Mouse (Mus musculus) lung, embryonic 15.5 days (tissue): ENCODE measurements around the gene Kif1a. TPM values are rescaled to one million over a fixed set of nuclear protein-coding genes. Genes with fewer than 3 reads are reported as not detected.

ENCODE experiments used
- ATAC-seq: fragments of 200-750 bp; cut with Nextera tagmentation; 2 replicates; pipeline ENCODE4 v1.8.0; 2017; ENCODE audit warnings: moderate number of reproducible peaks, borderline replicate concordance; ENCODE audit not compliant: low FRiP score, low TSS enrichment; ENCODE audit errors: extremely low read depth
- H3K27ac ChIP-seq: fragments of 300-500 bp; sonication (generic); 2 replicates; pipeline ENCODE4 v1.5.1; 2015; ENCODE audit warnings: moderate library complexity, mild to moderate bottlenecking, inconsistent platforms
- H3K27me3 ChIP-seq: fragments of 300-500 bp; sonication (generic); 2 replicates; pipeline ENCODE4 v1.6.1; 2015; ENCODE audit warnings: inconsistent platforms
- H3K36me3 ChIP-seq: fragments of 300-500 bp; sonication (generic); 2 replicates; pipeline ENCODE4 v1.6.1; 2015; ENCODE audit warnings: inconsistent platforms
- H3K4me1 ChIP-seq: fragments of 300-500 bp; sonication (generic); 2 replicates; pipeline ENCODE4 v1.6.1; 2015; ENCODE audit warnings: inconsistent platforms
- H3K4me2 ChIP-seq: fragments of 300-500 bp; sonication (generic); 2 replicates; pipeline ENCODE4 v1.6.1; 2015; ENCODE audit warnings: inconsistent platforms, mild to moderate bottlenecking, moderate library complexity
- H3K4me3 ChIP-seq: fragments of 300-500 bp; sonication (generic); 2 replicates; pipeline ENCODE4 v1.5.1; 2015; ENCODE audit warnings: mild to moderate bottlenecking, inconsistent platforms
- H3K9ac ChIP-seq: fragments of 300-500 bp; sonication (generic); 2 replicates; pipeline ENCODE4 v1.6.1; 2015; ENCODE audit warnings: inconsistent platforms
- H3K9me3 ChIP-seq: fragments of 300-500 bp; sonication (generic); 2 replicates; pipeline ENCODE4 v1.6.1; 2016; ENCODE audit warnings: inconsistent platforms
- WGBS: fragments of 180-500 bp; shearing (Covaris S2); methylation state at CpG from one replicate; pipeline ENCODE4 v1.1.7; 2015; 5-methylcytosine and 5-hydroxymethylcytosine counted together
- polyA plus RNA-seq: library from polyadenylated mRNA; unstranded; fragments of >200 nt; fragmentation: Nextera tagmentation; extraction: Ambion mirVana; gene quantifications from 2 replicates; pipeline ENCODE4 v1.2.1, GENCODE M21; 2015

Kif1a gene
- polyA plus RNA-seq, 1 experiment from 2014 or later = 10.8 TPM

GRCm38 (mm10) chr1:93125256-93125655 is 23.5 kb upstream of the Kif1a start:
- Histone ChIP-seq H3K9me3 (no peaks in the 10 kb centered on the region), H3K27me3 (no peaks in the 10 kb centered on the region), H3K36me3 (no peaks in the 10 kb centered on the region), H3K27ac (no peak overlapping the region), H3K4me2 (no peak overlapping the region), H3K4me3 (no peak overlapping the region), H3K4me1 (0 out of 2 replicates have a peak, but pooled peaks cover 6% of the 10 kb centered on the region), H3K9ac (no peak overlapping the region)
- 43% methylated on average over 5 of the region's 5 CpGs for WGBS
- no peak for ATAC-seq

GRCm38 (mm10) chr1:93124066-93124465 is 22.3 kb upstream of the Kif1a start:
- no peaks in the 10 kb centered on the region for H3K27me3 ChIP-seq
- no peak for ATAC-seq
- WGBS = 40% methylated on average over 8 of the region's 8 CpGs

GRCm38 (mm10) chr1:93123179-93123854 is 21.6 kb upstream of the Kif1a start:
- H3K9me3 ChIP-seq = no peaks in the 10 kb centered on the region
- 0 out of 2 replicates have a peak, but pooled peaks cover 6% of the 10 kb centered on the region for H3K4me1 ChIP-seq
- H3K27me3 ChIP-seq = no peaks in the 10 kb centered on the region
- WGBS = 59% methylated on average over 11 of the region's 11 CpGs
- H3K4me2 ChIP-seq = no peak overlapping the region
- H3K9ac ChIP-seq = no peak overlapping the region
- ATAC-seq = 0 out of 2 replicates have a peak, but pooled peaks have one; percentile 8
- no peak overlapping the region for H3K27ac ChIP-seq
- no peaks in the 10 kb centered on the region for H3K36me3 ChIP-seq
- H3K4me3 ChIP-seq = no peak overlapping the region

More at GRCm38 (mm10) chr1:93124066-93124465, 22.3 kb upstream of the Kif1a start:
- Histone ChIP-seq H3K36me3 (no peaks in the 10 kb centered on the region), H3K9me3 (no peaks in the 10 kb centered on the region), H3K4me1 (0 out of 2 replicates have a peak, but pooled peaks cover 6% of the 10 kb centered on the region), H3K9ac (no peak overlapping the region), H3K4me3 (no peak overlapping the region), H3K4me2 (no peak overlapping the region), H3K27ac (no peak overlapping the region)

- Histone ChIP-seq H3K27me3 (0 out of 2 replicates have a peak, but pooled peaks cover under 1% of the 10 kb centered on the region), H3K4me3 (no peak overlapping the region), H3K36me3 (no peaks in the 10 kb centered on the region), H3K27ac (no peak overlapping the region), H3K4me1 (peaks cover 7% of the 10 kb centered on the region; the same call in 1 of the 2 replicates), H3K9me3 (no peaks in the 10 kb centered on the region), H3K4me2 (no peak overlapping the region), H3K9ac (no peak overlapping the region)
- ATAC-seq = no peak
- whole genome bisulfite sequencing = 38% methylated on average over 4 of the region's 4 CpGs
Measured at GRCm38 (mm10) chr1:93118816-93119215, 17.1 kb upstream of the Kif1a start.

- ATAC-seq = no peak
- WGBS = 25% methylated on average over 11 of the region's 13 CpGs
Measured at GRCm38 (mm10) chr1:93115471-93115870, 13.7 kb upstream of the Kif1a start.

GRCm38 (mm10) chr1:93114713-93115463 is 13.1 kb upstream of the Kif1a start:
- H3K36me3 ChIP-seq = no peaks in the 10 kb centered on the region
- H3K27me3 ChIP-seq = 0 out of 2 replicates have a peak, but pooled peaks cover 3% of the 10 kb centered on the region
- no peak overlapping the region for H3K9ac ChIP-seq
- H3K27ac ChIP-seq = no peak overlapping the region
- 25% methylated on average over 21 of the region's 21 CpGs for WGBS
- ATAC-seq = peak; percentile 90
- H3K4me1 ChIP-seq = peaks cover 7% of the 10 kb centered on the region; the same call in 1 of the 2 replicates
- H3K9me3 ChIP-seq = no peaks in the 10 kb centered on the region
- H3K4me2 ChIP-seq = peak overlapping the region; percentile 55
- H3K4me3 ChIP-seq = peak overlapping the region; percentile 33

More at GRCm38 (mm10) chr1:93115471-93115870, 13.7 kb upstream of the Kif1a start:
- Histone ChIP-seq H3K36me3 (no peaks in the 10 kb centered on the region), H3K9ac (no peak overlapping the region), H3K4me3 (peak overlapping the region; percentile 33), H3K4me1 (peaks cover 7% of the 10 kb centered on the region; the same call in 1 of the 2 replicates), H3K27me3 (0 out of 2 replicates have a peak, but pooled peaks cover 3% of the 10 kb centered on the region), H3K9me3 (no peaks in the 10 kb centered on the region), H3K27ac (no peak overlapping the region), H3K4me2 (peak overlapping the region; percentile 55)

- no peak overlapping the region for H3K4me3 ChIP-seq
- peaks cover 52% of the 10 kb centered on the region for H3K27me3 ChIP-seq
- H3K4me2 ChIP-seq = no peak overlapping the region
- H3K36me3 ChIP-seq = no peaks in the 10 kb centered on the region
- ATAC-seq = no peak
- no peak overlapping the region for H3K9ac ChIP-seq
- peaks cover 20% of the 10 kb centered on the region for H3K4me1 ChIP-seq
- no peaks in the 10 kb centered on the region for H3K9me3 ChIP-seq
- 69% methylated on average over 7 of the region's 7 CpGs for WGBS
- H3K27ac ChIP-seq = no peak overlapping the region
Measured at GRCm38 (mm10) chr1:93102700-93103099, 949 bp upstream of the Kif1a start.

GRCm38 (mm10) chr1:93100576-93101491 is 917 bp downstream of the Kif1a start:
- Histone ChIP-seq H3K27me3 (peaks cover 52% of the 10 kb centered on the region), H3K4me3 (peak overlapping the region; percentile 46)

GRCm38 (mm10) chr1:93100243-93100575 is 1.5 kb downstream of the Kif1a start:
- WGBS = 3% methylated on average over 18 of the region's 18 CpGs
- Histone ChIP-seq H3K36me3 (no peaks in the 10 kb centered on the region), H3K4me3 (peak overlapping the region; percentile 46), H3K27me3 (peaks cover 52% of the 10 kb centered on the region), H3K4me1 (peaks cover 20% of the 10 kb centered on the region), H3K27ac (no peak overlapping the region), H3K9ac (peak overlapping the region; percentile 30), H3K9me3 (no peaks in the 10 kb centered on the region), H3K4me2 (peak overlapping the region; percentile 87)
- ATAC-seq = peak; percentile 44; the same call in 1 of the 2 replicates

More at GRCm38 (mm10) chr1:93100576-93101491, 917 bp downstream of the Kif1a start:
- peak; percentile 47 for ATAC-seq
- H3K4me1 ChIP-seq = peaks cover 20% of the 10 kb centered on the region
- peak overlapping the region; percentile 30 for H3K9ac ChIP-seq
- under 1% methylated on average over 41 of the region's 49 CpGs for WGBS
- no peaks in the 10 kb centered on the region for H3K36me3 ChIP-seq
- no peaks in the 10 kb centered on the region for H3K9me3 ChIP-seq
- no peak overlapping the region for H3K27ac ChIP-seq
- peak overlapping the region; percentile 87 for H3K4me2 ChIP-seq

- H3K27ac ChIP-seq = no peak overlapping the region
- no peak overlapping the region for H3K4me2 ChIP-seq
- H3K9ac ChIP-seq = no peak overlapping the region
- no peak overlapping the region for H3K4me3 ChIP-seq
- H3K9me3 ChIP-seq = no peaks in the 10 kb centered on the region
- H3K4me1 ChIP-seq = peaks cover 20% of the 10 kb centered on the region
- no peak for ATAC-seq
- WGBS = 81% methylated on average over 5 of the region's 5 CpGs
- no peaks in the 10 kb centered on the region for H3K36me3 ChIP-seq
- H3K27me3 ChIP-seq = peaks cover 49% of the 10 kb centered on the region
Measured at GRCm38 (mm10) chr1:93098956-93099355, 2.8 kb downstream of the Kif1a start.

- 82% methylated on average over 3 of the region's 3 CpGs for WGBS
- ATAC-seq = no peak
- H3K27me3 ChIP-seq = no peaks in the 10 kb centered on the region
Measured at GRCm38 (mm10) chr1:93092582-93092981, 9.2 kb downstream of the Kif1a start.

More at GRCm38 (mm10) chr1:93092582-93092981, 9.2 kb downstream of the Kif1a start:
- Histone ChIP-seq H3K27ac (no peak overlapping the region), H3K9ac (no peak overlapping the region), H3K9me3 (no peaks in the 10 kb centered on the region), H3K4me1 (no peaks in the 10 kb centered on the region), H3K4me2 (no peak overlapping the region), H3K36me3 (no peaks in the 10 kb centered on the region), H3K4me3 (no peak overlapping the region)
